ENCODE assay signal across 10 mouse cellular contexts in genomic region chr4:44249705-44250104, GRCm38 (mm10). TPM values are rescaled to one million over a fixed set of nuclear protein-coding genes. Genes with fewer than 3 reads are reported as not detected.
DNase-seq lines count a peak whose midpoint lies in the region; ATAC-seq and TF ChIP-seq lines count a peak whose summit lies in the region.
"Had no signal": no experiment of that assay in that cellular context is flagged by ENCODE, and none has a peak within 500 bp of the region (broad histone marks: within the 10 kb centered on the region; RNA-seq: fewer than 3 reads in every experiment).

No protein-coding gene starts in this region.

- H3K27me3 ChIP-seq in heart, embryonic 13.5 days (replicated peaks) = peaks cover 30% of the 10 kb centered on the region
- peaks cover 2% of the 10 kb centered on the region for H3K27me3 ChIP-seq in heart, adult 2 months (ENCODE audit: control insufficient read depth, insufficient read depth, low read length)
- no peaks in the 10 kb centered on the region for H3K27me3 ChIP-seq in hindbrain, embryonic 11.5 days (ENCODE audit: control insufficient read depth, insufficient read depth, low read length)
- H3K27me3 ChIP-seq in midbrain, embryonic 12.5 days = no peaks in the 10 kb centered on the region

- no peak for DNase-seq in heart, adult 2 months
- peak; percentile 27 for DNase-seq in brain, embryonic 14.5 days (ENCODE audit: low read depth)
- DNase-seq in hindbrain, embryonic 11.5 days (ENCODE audit: low spot score) = peak; percentile 35
- no peak for DNase-seq in adrenal gland, postnatal 10 days
- DNase-seq in left cerebral cortex, adult 9 months (ENCODE audit: low spot score in 2 of 2) = no peak
- DNase-seq in adrenal gland, adult 8-10 months = no peak
- DNase-seq: cerebellum, adult 11 months; kidney, adult 8-10 months had no signal

- peak overlapping the region; percentile 46 for H3K4me2 ChIP-seq in heart, embryonic 13.5 days
- H3K4me2 ChIP-seq in hindbrain, embryonic 11.5 days (replicated peaks; ENCODE audit: low read depth, low read length) = peak overlapping the region; percentile 28
- peak overlapping the region; percentile 41 for H3K4me2 ChIP-seq in midbrain, embryonic 12.5 days (replicated peaks)

- no peak for TF ChIP-seq EP300 in heart, adult 2 months (IDR thresholded peaks at IDR 0.05; ENCODE audit: insufficient read depth, low read depth, low read length)

- H3K36me3 ChIP-seq in heart, embryonic 13.5 days = no peaks in the 10 kb centered on the region
- H3K36me3 ChIP-seq in heart, adult 2 months (ENCODE audit: control insufficient read depth, insufficient read depth, low read length) = no peaks in the 10 kb centered on the region
- H3K36me3 ChIP-seq in hindbrain, embryonic 11.5 days (ENCODE audit: control insufficient read depth, insufficient read depth, low read length) = no peaks in the 10 kb centered on the region
- H3K36me3 ChIP-seq in midbrain, embryonic 12.5 days = no peaks in the 10 kb centered on the region

- no peaks in the 10 kb centered on the region for H3K79me2 ChIP-seq in heart, adult 2 months (replicated peaks; ENCODE audit: control insufficient read depth, insufficient read depth, low read length)

- no peak for TF ChIP-seq POLR2A in heart, adult 2 months (IDR thresholded peaks at IDR 0.05; ENCODE audit: insufficient read depth, low read depth, low read length)
- TF ChIP-seq POLR2A in brain, embryonic 14.5 days (IDR thresholded peaks at IDR 0.05; ENCODE audit: borderline replicate concordance, extremely low read depth, insufficient read depth, insufficient read length, poor library complexity, severe bottlenecking) = no peak

- intact Hi-C loops in heart, adult 2 months (cut with DNase I) = no loop called here

- H3K4me3 ChIP-seq in heart, embryonic 13.5 days = 0 out of 2 replicates have a peak overlapping the region, but pooled peaks have one; percentile 7
- H3K4me3 ChIP-seq in heart, adult 2 months = no peak overlapping the region
- 0 out of 2 replicates have a peak overlapping the region, but pooled peaks have one; percentile 19 for H3K4me3 ChIP-seq in hindbrain, embryonic 11.5 days (ENCODE audit: low read depth, low read length)
- H3K4me3 ChIP-seq in midbrain, embryonic 12.5 days = peak overlapping the region; percentile 12; the same call in 1 of the 2 replicates

- H3K27ac ChIP-seq in heart, embryonic 13.5 days (replicated peaks) = no peak overlapping the region
- H3K27ac ChIP-seq in heart, adult 2 months = no peak overlapping the region
- H3K27ac ChIP-seq in hindbrain, embryonic 11.5 days (ENCODE audit: low read depth, low read length) = peak overlapping the region; percentile 54
- peak overlapping the region; percentile 69 for H3K27ac ChIP-seq in midbrain, embryonic 12.5 days (replicated peaks)

- no peak for TF ChIP-seq CTCF in heart, adult 2 months (IDR thresholded peaks at IDR 0.05)
- TF ChIP-seq CTCF in brain, embryonic 14.5 days (IDR thresholded peaks at IDR 0.05; ENCODE audit: borderline replicate concordance, extremely low read depth, insufficient read depth, insufficient read length) = no peak

- H3K4me1 ChIP-seq in heart, embryonic 13.5 days = peaks cover 25% of the 10 kb centered on the region
- no peaks in the 10 kb centered on the region for H3K4me1 ChIP-seq in heart, adult 2 months (ENCODE audit: control insufficient read depth, insufficient read depth, low read length)
- H3K4me1 ChIP-seq in hindbrain, embryonic 11.5 days (replicated peaks; ENCODE audit: control insufficient read depth, insufficient read depth, low read length) = peaks cover 12% of the 10 kb centered on the region; the same call in 1 of the 2 replicates
- H3K4me1 ChIP-seq in midbrain, embryonic 12.5 days = peaks cover 48% of the 10 kb centered on the region

- H3K9ac ChIP-seq in heart, embryonic 13.5 days = no peak overlapping the region
- no peak overlapping the region for H3K9ac ChIP-seq in heart, adult 2 months (ENCODE audit: low read depth, low read length)
- H3K9ac ChIP-seq in hindbrain, embryonic 11.5 days (ENCODE audit: low read depth, low read length) = no peak overlapping the region
- H3K9ac ChIP-seq in midbrain, embryonic 12.5 days (replicated peaks) = no peak overlapping the region; the same call in 1 of the 2 replicates

- H3K9me3 ChIP-seq in heart, embryonic 13.5 days = no peaks in the 10 kb centered on the region
- no peaks in the 10 kb centered on the region for H3K9me3 ChIP-seq in hindbrain, embryonic 11.5 days (ENCODE audit: control insufficient read depth, low read length)
- no peaks in the 10 kb centered on the region for H3K9me3 ChIP-seq in midbrain, embryonic 12.5 days

- 3% methylated on average over 9 of the region's 10 CpGs for WGBS in heart, embryonic 13.5 days
- WGBS in heart, adult 2 months = 3% methylated on average over 10 of the region's 10 CpGs
- WGBS in hindbrain, embryonic 11.5 days = 8% methylated on average over 5 of the region's 10 CpGs
- WGBS in midbrain, embryonic 12.5 days = 3% methylated on average over 10 of the region's 10 CpGs

- no peak for ATAC-seq in heart, embryonic 13.5 days (ENCODE audit: extremely low read depth, insufficient number of reproducible peaks, low FRiP score, low TSS enrichment)
- peak; percentile 51; the same call in 1 of the 2 replicates for ATAC-seq in hindbrain, embryonic 11.5 days (ENCODE audit: low FRiP score)
- peak; percentile 36; the same call in 1 of the 2 replicates for ATAC-seq in midbrain, embryonic 12.5 days (ENCODE audit: low FRiP score, low read depth)

RNA-seq across cellular contexts. Expression of gene Rnf38, which starts 16.1 kb away (rescaled TPM):
- 15.5 and 15.6 TPM in 2 replicates for polyA plus RNA-seq in heart, embryonic 13.5 days (2015; fragmentation: Nextera tagmentation; extraction: Ambion mirVana)
- 10 to 100 TPM; 24.8 to 32.0 TPM for total RNA-seq in heart, adult 2 months (2021)
- polyA plus RNA-seq in heart, adult 2 months (2012; rRNA removed) = 62.0 and 80.4 TPM in 2 replicates
- polyA plus RNA-seq in brain, embryonic 14.5 days (2012; rRNA removed) = 284 and 293 TPM in 2 replicates
- polyA plus RNA-seq in hindbrain, embryonic 11.5 days (2014; fragmentation: Nextera tagmentation; extraction: Ambion mirVana) = 56.0 and 57.0 TPM in 2 replicates
- 58.6 and 62.4 TPM in 2 replicates for polyA plus RNA-seq in midbrain, embryonic 12.5 days (2016; fragmentation: Nextera tagmentation; extraction: Ambion mirVana)
- 10 to 100 TPM; 33.0 to 49.2 TPM for total RNA-seq in adrenal gland, postnatal 10 days (2021)
- total RNA-seq in adrenal gland, adult 8-10 months (2022) = 10 to 100 TPM; 34.0 to 51.1 (median 40.4) TPM

RNA-seq across cellular contexts. Expression of gene Melk, which starts 51.0 kb away (rescaled TPM):
- polyA plus RNA-seq in heart, embryonic 13.5 days (2015; fragmentation: Nextera tagmentation; extraction: Ambion mirVana) = 26.8 and 28.4 TPM in 2 replicates
- under 1 TPM in 1 of 2 experiments, not detected in 1; 0.16 TPM for total RNA-seq in heart, adult 2 months (2021)
- 0.10 and 0.18 TPM in 2 replicates for polyA plus RNA-seq in heart, adult 2 months (2012; rRNA removed)
- 9.4 and 13.2 TPM in 2 replicates for polyA plus RNA-seq in brain, embryonic 14.5 days (2012; rRNA removed)
- polyA plus RNA-seq in hindbrain, embryonic 11.5 days (2014; fragmentation: Nextera tagmentation; extraction: Ambion mirVana) = 55.7 and 62.4 TPM in 2 replicates
- 48.0 and 50.4 TPM in 2 replicates for polyA plus RNA-seq in midbrain, embryonic 12.5 days (2016; fragmentation: Nextera tagmentation; extraction: Ambion mirVana)
- total RNA-seq in adrenal gland, postnatal 10 days (2021) = 1 to 10 TPM; 6.6 to 6.9 TPM
- 1 to 10 TPM in 2 of 4 experiments, under 1 TPM in 2; 0.35 to 1.5 (median 0.81) TPM for total RNA-seq in adrenal gland, adult 8-10 months (2022)

Comparison
In these comparisons a context has a peak if more than half of its experiments do, and no peak if none do; other contexts are left out.
1. H3K27ac ChIP-seq: peak in hindbrain, embryonic 11.5 days (single experiment) and midbrain, embryonic 12.5 days (single experiment); none in heart, embryonic 13.5 days (single experiment) and heart, adult 2 months (single experiment).
2. DNase-seq: peak in brain, embryonic 14.5 days (single experiment) and hindbrain, embryonic 11.5 days (single experiment); none in heart, adult 2 months (0 of 2), adrenal gland, postnatal 10 days (single experiment), left cerebral cortex, adult 9 months (0 of 2) and adrenal gland, adult 8-10 months (single experiment).
3. Peak in every context shown above with its lines, with median percentiles within 50 percentile points of each other: H3K4me2 ChIP-seq.